Mouse (Mus musculus) right cerebral cortex, adult 18-20 months (tissue): ENCODE results near the gene Slc1a5.
A peak's percentile ranks its signal among the peaks of the same experiment; 100 is the strongest.

Experiments used
- DNase-seq: peaks from one replicate; pipeline ENCODE4 v3.0.0; 2022; ENCODE audit warnings: mixed read lengths

Gene Slc1a5

DNA sequence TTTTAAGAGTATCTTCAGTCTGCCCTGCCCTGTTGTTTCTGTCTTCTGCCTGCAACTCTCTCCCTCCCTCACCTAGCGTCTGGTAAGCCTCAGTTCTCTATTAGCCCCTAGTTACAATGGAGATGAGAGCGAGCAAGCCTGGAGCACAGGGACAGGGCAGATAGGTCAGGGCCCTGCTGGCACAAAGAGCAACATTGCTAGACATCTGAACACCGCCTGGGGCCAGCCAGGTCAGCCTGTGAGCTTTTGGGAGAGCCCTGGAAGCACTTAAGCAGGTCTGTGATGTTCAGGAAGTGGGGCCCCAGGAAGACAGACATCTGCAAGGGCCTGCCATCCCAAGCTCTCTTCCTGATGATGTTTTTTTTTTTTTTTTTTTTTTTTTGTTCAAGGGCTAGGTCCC lies 40.0 kb downstream of the Slc1a5 start:
- no peak for DNase-seq

DNA sequence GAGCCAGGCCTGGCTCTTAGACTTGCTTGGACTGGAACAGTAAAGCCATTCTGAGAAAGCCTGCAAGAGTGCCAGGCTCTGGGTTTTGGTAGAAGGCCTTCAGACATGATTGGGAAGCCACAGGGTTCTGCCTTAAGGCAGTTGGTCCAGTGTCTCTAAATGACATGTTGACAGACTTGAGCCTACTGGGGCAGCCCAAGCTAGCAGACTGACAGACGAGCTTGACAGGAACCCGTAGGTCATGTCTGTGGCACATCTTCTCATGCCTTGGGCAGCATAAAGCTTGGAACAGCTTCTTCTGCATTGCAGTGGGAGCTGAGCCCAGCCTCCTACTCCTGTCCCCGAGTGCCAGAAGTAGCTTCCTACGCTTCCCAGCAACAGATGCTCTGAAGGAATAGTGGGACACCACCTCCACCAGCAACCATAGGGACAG lies 40.5 kb downstream of the Slc1a5 start:
- DNase-seq, result peak; percentile 92

DNA sequence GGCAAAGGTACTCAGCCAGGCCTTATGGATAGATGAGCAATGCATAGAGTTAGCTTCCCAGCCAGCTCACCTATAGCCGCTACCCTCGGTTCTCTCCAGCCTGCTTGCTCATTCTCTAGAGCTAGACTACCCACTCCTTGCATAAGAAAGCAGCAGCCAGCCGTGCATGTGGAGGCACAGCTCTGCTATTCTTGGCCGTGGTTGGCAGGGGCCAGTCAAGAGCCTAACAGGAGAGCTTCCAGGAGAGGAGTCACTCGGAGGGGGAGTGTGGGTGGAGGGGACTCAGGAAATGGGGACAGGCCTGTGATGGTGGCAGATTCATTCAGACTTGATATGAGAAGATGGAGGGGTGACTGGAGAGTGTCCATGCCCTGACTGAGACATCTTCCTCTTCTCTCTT lies 42.6 kb downstream of the Slc1a5 start:
- peak; percentile 94 for DNase-seq

DNA sequence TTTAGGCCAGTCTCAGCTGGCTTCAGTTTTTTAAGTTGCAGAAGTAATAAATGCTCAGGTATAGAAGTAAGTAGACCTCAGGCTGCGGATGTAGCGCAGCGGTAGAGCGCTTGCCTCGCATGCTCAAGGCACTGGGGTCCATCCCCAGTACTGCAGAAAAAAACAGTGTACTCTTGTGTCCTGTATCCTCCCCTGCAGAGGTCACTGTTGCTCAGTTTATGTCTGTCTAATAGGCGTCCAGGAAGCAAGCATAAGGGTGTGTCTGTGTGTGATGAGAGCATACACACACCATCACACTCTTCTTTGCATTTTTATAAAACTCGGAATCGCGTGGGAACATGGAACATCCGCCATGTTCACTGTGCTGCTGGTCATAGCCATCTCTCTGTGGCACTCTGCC lies 44.6 kb downstream of the Slc1a5 start:
- no peak for DNase-seq

DNA sequence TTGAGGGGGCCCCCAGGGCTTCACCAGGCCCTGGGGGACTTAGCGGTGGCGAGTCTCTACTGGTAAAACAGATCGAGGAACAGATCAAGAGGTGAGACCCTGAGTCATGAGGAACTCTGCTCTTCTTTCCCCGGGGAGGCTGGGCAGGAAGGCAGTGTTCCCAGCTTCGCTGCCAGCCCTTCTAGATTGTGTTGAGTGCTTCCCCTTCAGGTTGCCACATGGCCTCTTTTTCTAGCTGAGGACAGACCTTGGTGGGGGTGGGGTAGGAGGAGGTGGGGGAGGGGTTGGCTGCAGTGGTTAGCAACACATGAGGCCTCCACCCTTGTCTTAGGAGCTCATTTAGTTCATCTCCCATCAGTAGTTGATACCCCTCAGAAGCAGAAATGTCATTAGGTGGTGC lies 45.4 kb downstream of the Slc1a5 start:
- no peak for DNase-seq

GRCm38 (mm10) chr7:16827274-16827673 lies 46.1 kb downstream of the Slc1a5 start:
- DNase-seq, result no peak

DNA sequence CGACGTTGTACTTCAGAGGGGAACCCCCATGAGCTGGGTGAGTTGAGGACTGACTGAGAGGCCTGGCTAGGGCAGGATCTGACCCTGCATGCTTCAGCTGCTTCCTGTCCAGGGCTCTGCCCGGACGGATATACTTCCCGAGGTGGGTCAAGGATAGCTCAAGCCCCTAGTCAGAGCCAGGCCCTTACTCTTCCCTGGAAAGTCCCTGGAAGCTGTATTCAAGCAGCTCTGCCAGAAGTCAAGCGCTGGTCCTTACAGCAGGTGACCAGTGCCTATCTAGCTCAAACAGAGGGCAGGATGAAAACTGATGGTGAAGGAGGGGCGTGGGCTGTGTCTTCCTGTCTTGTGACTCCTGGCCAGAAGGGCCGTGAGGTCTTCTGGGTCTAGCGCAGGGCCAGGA lies 49.3 kb downstream of the Slc1a5 start:
- DNase-seq, result no peak

DNA sequence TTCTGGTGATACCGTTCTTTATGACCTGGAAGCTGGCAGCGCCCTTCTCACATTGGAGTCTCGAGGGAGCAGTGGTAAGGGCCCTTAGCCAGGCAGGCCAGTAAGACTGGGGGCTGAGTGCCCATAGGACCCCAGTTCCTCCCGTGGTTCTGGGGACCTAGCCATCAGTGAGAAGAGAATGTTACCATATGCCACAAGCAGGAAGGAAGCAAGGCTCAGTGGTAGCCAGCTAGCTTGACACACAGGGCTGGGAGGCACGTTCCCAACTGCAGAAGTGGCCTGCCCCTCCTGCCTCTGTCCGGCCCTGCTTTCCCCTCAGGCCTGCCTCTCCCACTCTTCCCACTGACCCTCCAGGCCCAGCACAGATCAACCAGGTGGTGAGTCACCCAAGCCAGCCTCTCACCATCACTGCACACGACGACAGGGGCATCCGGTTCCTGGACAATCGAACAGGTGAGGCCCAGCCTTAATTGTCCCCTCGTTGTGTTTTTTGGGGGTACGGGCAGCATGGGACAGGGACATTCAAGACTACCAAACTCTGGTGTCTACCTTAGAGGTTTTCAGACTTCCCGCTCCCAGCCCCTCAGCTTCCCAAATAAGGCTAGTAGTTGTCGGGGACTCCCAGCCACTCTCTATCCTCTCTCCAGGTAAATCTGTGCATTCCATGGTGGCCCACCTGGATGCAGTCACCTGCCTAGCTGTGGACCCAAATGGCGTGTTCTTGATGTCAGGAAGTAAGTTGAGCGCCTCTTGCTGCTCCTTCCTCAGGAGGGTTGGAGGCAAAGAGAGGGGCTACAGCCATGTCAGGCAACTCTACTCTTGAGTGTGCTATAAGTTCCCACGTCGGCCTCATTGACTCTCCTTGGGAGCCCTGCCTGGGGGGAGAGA lies 57.0 kb downstream of the Slc1a5 start:
- DNase-seq, result no peak

DNA sequence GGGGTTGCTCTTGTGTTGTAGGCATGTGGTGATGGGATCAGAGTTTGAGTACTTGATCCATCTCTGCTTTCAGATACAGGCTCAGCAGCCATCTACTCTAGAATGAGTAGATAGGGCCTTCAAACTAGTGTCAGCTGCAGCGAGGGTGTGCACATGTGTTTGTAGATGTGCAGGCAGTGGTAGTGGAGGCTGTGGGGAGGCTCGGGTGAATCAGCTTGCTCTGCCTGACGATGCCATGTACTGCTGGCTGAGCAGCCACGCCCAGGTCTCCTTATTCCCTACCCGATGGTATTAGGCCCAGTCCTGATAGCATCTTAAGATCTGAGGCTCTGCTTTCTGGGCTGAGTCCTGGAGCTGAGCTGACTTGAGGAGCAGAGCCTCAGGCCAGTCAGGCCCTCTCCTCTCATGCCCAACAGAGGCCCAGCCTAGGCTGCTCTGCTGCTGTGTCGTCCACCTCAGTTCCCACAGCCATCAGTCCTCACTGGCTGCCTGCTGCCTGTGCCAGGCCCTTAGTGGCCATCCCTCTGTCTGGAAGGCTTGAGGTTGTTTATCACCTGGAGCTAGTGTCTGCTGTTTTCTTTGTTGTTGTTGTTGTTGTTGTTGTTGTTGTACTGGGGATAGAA lies 57.8 kb downstream of the Slc1a5 start:
- no peak for DNase-seq

- no peak for DNase-seq
Measured at GRCm38 (mm10) chr7:16839427-16840108, 58.4 kb downstream of the Slc1a5 start.

- no peak for DNase-seq
Measured at GRCm38 (mm10) chr7:16840109-16840491, 59.0 kb downstream of the Slc1a5 start.

DNA sequence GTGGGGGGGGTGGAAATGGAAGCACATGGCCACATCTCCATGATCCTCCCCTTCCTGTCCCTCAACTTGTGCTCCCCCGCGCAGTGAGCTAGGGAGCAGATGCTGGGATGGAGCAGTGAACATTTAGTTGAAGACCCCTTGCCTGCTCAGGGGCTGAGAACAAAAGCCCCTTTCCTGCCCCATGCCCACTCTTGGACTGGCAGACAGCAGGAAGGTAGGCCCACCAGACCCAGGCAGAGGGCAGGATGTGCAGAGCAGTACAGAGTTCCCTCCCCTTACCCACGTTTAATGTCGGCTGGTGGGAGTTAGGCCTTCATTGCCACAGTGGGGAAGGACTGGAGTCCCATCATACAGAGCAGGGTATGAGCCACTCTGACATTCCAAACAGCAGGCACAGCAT lies 59.9 kb downstream of the Slc1a5 start:
- DNase-seq, result no peak

DNA sequence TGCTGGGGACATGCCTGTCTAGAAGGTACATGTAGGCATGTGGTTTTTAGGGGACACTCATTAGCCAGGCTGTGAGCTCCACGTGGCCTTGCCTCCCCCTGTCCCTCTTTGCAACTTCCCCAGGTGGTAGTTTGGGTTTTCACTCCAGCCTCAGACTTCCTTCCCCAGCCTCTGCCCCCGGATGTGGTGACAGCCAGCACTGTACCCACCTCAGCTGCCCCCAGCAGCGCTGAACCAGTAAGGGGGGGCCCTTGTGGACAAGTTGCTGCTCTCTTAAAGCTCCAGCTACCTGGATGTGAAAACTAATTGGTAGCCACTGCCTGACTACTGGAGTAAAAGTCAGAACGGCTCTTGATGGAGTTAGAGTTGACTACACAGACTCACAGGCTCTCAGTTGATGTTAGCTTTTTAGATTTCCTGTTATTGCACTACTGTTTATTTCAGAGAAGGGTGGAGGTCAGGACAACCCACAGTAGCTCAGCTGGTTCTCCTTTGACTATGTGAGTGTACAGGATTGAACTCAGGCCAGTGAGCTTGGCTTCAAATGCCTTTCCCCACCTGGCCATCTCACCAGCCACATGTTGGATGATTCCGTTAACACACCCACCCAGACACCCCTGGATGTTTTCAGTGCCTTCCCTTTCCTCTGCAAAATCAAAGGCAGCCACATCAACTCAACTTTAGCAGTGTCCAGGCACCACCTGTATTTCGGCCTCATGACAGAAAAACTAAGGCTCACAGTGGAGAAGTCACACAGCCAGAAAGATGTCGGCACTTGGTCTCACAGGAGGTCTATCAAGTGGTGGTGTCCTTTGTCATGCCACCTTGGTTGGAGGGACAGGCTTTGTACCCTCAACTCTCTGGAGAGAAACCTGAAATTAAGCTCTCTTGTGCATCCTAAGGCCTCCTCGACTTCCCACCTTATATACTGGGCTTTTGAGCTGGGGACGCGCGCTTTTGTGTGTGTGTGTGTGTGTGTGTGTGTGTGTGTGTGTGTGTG lies 60.7 kb downstream of the Slc1a5 start:
- no peak for DNase-seq

DNA sequence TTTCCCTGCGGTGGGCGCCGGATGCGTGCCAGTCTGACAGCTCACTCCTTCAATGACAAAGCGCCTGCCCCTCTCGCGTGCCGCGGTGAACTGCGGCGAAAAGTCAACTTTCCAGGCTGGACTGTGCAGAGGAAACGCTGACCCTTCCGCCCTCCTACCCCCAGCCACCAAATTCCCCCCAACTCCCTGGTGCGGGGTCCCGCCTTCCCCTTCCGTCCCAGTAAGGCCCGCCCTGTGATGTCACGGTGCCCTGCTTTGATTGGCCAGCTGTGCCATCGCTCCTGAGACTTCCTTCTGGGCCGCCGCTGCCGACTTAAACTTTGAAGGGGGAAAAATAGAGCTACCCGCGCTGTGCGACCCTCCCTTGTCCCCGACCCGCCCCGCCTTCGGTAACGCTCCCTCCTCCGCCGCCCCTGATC lies 61.5 kb downstream of the Slc1a5 start, which contains the start of gene Prkd2:
Prkd2 (plus strand) TSS at position 258 of the 419 bp plus-strand sequence.
- DNase-seq, result peak; percentile 86

DNA sequence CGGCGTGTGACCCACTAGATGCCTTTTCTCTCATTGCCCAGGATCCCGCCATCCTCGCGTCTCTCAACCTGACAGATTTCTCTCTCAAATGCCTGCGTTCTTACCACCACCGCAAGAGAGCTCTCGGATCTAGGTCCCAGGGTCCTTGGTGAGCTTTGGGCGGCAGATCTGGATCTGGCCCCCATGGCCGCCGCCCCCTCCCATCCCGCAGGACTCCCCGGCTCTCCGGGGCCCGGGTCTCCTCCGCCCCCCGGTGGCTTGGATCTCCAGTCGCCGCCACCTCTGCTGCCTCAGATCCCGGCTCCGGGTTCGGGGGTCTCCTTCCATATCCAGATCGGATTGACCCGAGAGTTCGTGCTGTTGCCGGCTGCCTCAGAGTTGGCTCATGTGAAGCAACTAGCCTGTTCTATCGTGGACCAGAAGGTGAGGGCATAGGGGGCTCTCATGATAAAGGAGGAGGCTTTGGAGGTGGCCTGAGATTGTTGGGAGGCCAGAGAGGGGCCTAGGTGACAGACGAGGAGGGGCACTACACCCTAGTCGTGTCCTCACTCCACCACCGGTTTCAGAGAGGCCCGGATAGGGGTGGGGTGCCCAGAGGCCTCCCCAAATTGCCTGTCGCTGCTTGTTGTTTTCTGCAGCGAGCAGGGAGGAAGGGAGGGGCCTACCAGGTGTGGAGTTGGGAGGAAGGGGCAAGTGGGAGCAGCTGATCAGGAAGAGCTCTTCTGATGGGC lies 62.5 kb downstream of the Slc1a5 start:
- no peak for DNase-seq

- no peak for DNase-seq
Measured at GRCm38 (mm10) chr7:16844696-16845071, 63.5 kb downstream of the Slc1a5 start.

DNA sequence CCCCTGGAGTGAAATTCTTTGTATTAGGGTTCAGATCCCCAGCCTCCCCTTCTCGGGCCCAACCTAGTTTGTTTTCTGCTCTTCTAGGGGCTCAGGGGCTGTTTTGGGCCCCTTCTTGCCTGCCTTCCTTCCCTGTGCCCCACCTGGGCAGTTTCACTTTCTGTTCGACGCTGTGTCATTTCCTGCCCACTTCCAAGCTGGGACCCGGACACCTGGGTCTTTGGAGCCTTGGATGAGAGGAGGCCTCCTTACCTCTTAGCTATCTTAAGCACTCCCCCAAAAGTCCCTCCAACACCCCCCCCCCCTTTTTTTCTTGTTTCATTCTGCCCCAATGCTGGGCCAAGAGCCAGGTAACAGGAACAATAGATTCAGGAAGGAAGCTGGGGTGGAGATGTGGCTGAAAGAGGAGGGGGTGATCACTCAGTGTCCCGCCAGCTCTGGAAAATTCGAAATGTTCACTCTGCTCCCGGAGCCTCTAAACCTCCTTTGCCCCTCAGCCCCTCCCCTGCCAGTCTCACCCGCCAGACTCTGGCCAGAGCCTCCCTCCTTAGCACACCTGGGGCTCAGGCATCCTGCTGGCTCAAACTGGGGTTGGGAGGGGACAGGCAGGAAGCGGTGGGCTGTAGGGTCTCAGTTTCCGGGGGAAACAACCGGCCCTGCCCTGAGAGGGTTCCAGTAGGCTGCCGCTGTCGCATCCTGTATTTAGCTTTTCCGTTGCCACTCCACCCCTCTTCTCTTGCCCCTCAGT lies 64.1 kb downstream of the Slc1a5 start:
- no peak for DNase-seq

- DNase-seq, result no peak
Measured at GRCm38 (mm10) chr7:16845820-16846167, 64.7 kb downstream of the Slc1a5 start.

DNA sequence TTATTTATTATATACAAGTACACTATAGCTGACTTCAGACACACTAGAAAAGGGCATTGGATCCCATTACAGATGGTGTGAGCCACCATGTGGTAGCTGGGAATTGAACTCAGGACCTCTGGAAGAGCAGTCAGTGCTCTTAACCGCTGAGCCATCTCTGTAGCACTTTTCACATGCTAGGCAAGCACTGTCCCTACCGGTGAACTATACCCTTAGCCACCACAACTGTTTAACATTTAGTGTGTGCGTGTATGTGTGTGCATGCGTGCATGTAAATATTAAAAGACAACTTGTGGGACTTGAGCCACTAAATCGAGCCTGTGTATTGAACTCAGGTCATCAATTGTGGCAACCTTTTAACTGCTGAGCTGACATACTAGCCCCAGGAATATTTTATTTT lies 65.6 kb downstream of the Slc1a5 start:
- no peak for DNase-seq

- DNase-seq, result no peak
Measured at GRCm38 (mm10) chr7:16847507-16847906, 66.4 kb downstream of the Slc1a5 start.
